In the genomic region with DNA sequence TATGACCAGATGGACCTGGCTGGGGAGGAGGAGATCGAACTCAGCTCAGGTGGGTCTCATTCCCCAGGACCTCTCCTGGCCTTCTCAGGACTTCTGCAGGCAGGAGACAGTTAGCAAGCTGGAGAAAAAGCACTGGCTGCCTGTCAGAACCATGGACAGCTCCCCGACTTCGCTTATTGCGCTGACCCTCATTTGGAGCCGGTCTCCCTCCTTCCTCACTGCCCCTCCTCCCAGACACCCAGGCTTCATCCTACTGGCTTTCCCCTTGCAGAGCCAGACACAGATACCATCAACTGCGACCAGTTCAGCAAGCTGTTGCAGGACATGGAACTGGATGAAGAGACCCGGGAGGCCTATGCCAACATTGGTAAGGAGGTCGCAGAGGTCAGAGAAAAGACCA, we compare ENCODE assay signal across 8 mouse cellular contexts. TPM values are rescaled to one million over a fixed set of nuclear protein-coding genes. Genes with fewer than 3 reads are reported as not detected.
DNase-seq lines count a peak whose midpoint lies in the region; ATAC-seq and TF ChIP-seq lines count a peak whose summit lies in the region.

No protein-coding gene starts in this region.

- H3K4me2 ChIP-seq in lung, embryonic 14.5 days = no peak overlapping the region

- intact Hi-C loops in heart, postnatal 14 days (cut with DNase I) = no loop called here

- no peak for TF ChIP-seq CTCF in MEL (IDR thresholded peaks at IDR 0.05 in 2 of 3, conservative IDR thresholded peaks at IDR 0.05 in 1 of 3; ENCODE audit: control insufficient read depth in 1 of 3, insufficient read depth in 1 of 3, low read depth in 2 of 3, low read length in 3 of 3, poor library complexity in 1 of 3, severe bottlenecking in 1 of 3)
- no peak for TF ChIP-seq CTCF in lung, embryonic 14.5 days (IDR thresholded peaks at IDR 0.05; ENCODE audit: low read depth)

- H3K27me3 ChIP-seq in MEL (ENCODE audit: control insufficient read depth in 1 of 2, insufficient read depth in 2 of 2, low read length in 2 of 2) = peaks cover 0 to 4% of the 10 kb centered on the region in 2 experiments; a peak in 2 of 4 replicates
- no peaks in the 10 kb centered on the region; the same call in 1 of the 2 replicates for H3K27me3 ChIP-seq in lung, embryonic 14.5 days (ENCODE audit: insufficient read depth, low read length)

- H3K9ac ChIP-seq in MEL (ENCODE audit: control insufficient read depth, low read depth, low read length, poor library complexity, severe bottlenecking) = no peak overlapping the region
- H3K9ac ChIP-seq in lung, embryonic 14.5 days = no peak overlapping the region

- no peaks in the 10 kb centered on the region for H3K4me1 ChIP-seq in MEL (ENCODE audit: control insufficient read depth in 1 of 2, insufficient read depth in 2 of 2, low read length in 2 of 2)
- H3K4me1 ChIP-seq in lung, embryonic 14.5 days (ENCODE audit: insufficient read depth) = no peaks in the 10 kb centered on the region

- no peak for TF ChIP-seq RAD21 in MEL (IDR thresholded peaks at IDR 0.05; ENCODE audit: low read depth, low read length)

- peak; percentile 45 to 62 for DNase-seq in heart, postnatal 14 days
- no peak for DNase-seq in heart, adult 8-10 months (ENCODE audit: low spot score)
- DNase-seq in MEL (ENCODE audit: low read depth, low spot score) = peak; percentile 53
- peak; percentile 82 for DNase-seq in embryo, embryonic 11 days
- peak; percentile 92 for DNase-seq in lung, embryonic 14.5 days
- DNase-seq in thymus, postnatal 25 days = peak; percentile 27

- H3K27ac ChIP-seq in MEL (ENCODE audit: control insufficient read depth, low read depth, low read length) = no peak overlapping the region
- H3K27ac ChIP-seq in lung, embryonic 14.5 days (ENCODE audit: low read depth) = no peak overlapping the region

- no peaks in the 10 kb centered on the region for H3K79me2 ChIP-seq in MEL (ENCODE audit: control insufficient read depth, insufficient read depth, low read length, poor library complexity)

- H3K9me3 ChIP-seq in MEL (replicated peaks; ENCODE audit: insufficient read depth, low read length) = no peaks in the 10 kb centered on the region
- no peaks in the 10 kb centered on the region for H3K9me3 ChIP-seq in lung, embryonic 14.5 days (ENCODE audit: low read depth, low read length)

- no peak for TF ChIP-seq EP300 in MEL (IDR thresholded peaks at IDR 0.05; ENCODE audit: low read depth in 1 of 2, low read length in 2 of 2)

- H3K36me3 ChIP-seq in MEL (ENCODE audit: control insufficient read depth in 1 of 2, insufficient read depth in 2 of 2, low read length in 2 of 2) = no peaks in the 10 kb centered on the region
- no peaks in the 10 kb centered on the region for H3K36me3 ChIP-seq in lung, embryonic 14.5 days (ENCODE audit: insufficient read depth)

- WGBS in lung, embryonic 14.5 days = 11% methylated on average over 8 of the region's 8 CpGs

- no peak for TF ChIP-seq POLR2A in MEL (IDR thresholded peaks at IDR 0.05; ENCODE audit: control insufficient read depth in 1 of 2, insufficient read depth in 1 of 2, low read depth in 1 of 2, low read length in 2 of 2, poor library complexity in 1 of 2)

- no peak overlapping the region for H3K4me3 ChIP-seq in MEL (ENCODE audit: control insufficient read depth in 1 of 2, insufficient read depth in 1 of 2, low read depth in 2 of 2, low read length in 2 of 2)
- no peak overlapping the region for H3K4me3 ChIP-seq in lung, embryonic 14.5 days (ENCODE audit: low read depth, low read length)

- no peak for ATAC-seq in lung, embryonic 14.5 days (ENCODE audit: insufficient read depth)
- no peak for ATAC-seq in cerebellum, adult (ENCODE audit: insufficient number of reproducible peaks, low FRiP score, low TSS enrichment)
- ATAC-seq in erythroblast, adult 5-6 weeks (replicated peaks; ENCODE audit: low FRiP score, poor library complexity, severe bottlenecking) = no peak

TF ChIP-seq in MEL, 35 proteins besides CTCF, POLR2A, EP300 and RAD21:
- no peak for TF ChIP-seq MEF2A (IDR thresholded peaks at IDR 0.05; ENCODE audit: extremely low read depth, insufficient replicate concordance, low read depth, low read length, poor library complexity, severe bottlenecking)
- no peak for TF ChIP-seq NELFE (IDR thresholded peaks at IDR 0.05; ENCODE audit: low read depth, low read length)
- no peak for TF ChIP-seq MAX (IDR thresholded peaks at IDR 0.05; ENCODE audit: low read length)
- TF ChIP-seq TBP (IDR thresholded peaks at IDR 0.05; ENCODE audit: low read depth, low read length) = no peak
- TF ChIP-seq NRF1 (IDR thresholded peaks at IDR 0.05; ENCODE audit: insufficient read depth, low read depth, low read length, poor library complexity, severe bottlenecking) = no peak
- no peak for TF ChIP-seq MYB (IDR thresholded peaks at IDR 0.05; ENCODE audit: low read depth, low read length)
- TF ChIP-seq UBTF (IDR thresholded peaks at IDR 0.05; ENCODE audit: borderline replicate concordance, insufficient read depth, low read depth, low read length) = no peak
- no peak for TF ChIP-seq E2F4 (IDR thresholded peaks at IDR 0.05; ENCODE audit: borderline replicate concordance, low read depth, low read length)
- no peak for TF ChIP-seq CHD1 (IDR thresholded peaks at IDR 0.05; ENCODE audit: low read depth, low read length)
- no peak for TF ChIP-seq ZMIZ1 (IDR thresholded peaks at IDR 0.05; ENCODE audit: low read depth, low read length)
- no peak for TF ChIP-seq ETS1 (IDR thresholded peaks at IDR 0.05; ENCODE audit: low read depth, low read length)
- TF ChIP-seq USF1 (IDR thresholded peaks at IDR 0.05; ENCODE audit: low read depth, low read length) = no peak
- no peak for TF ChIP-seq POLR2AphosphoS5 (IDR thresholded peaks at IDR 0.05; ENCODE audit: borderline replicate concordance, low read depth, low read length)

RNA-seq across cellular contexts. Expression of gene Ciita, which starts 22.0 kb away (rescaled TPM):
- total RNA-seq in heart, postnatal 14 days (2021) = under 1 TPM; 0.29 to 0.66 TPM
- total RNA-seq in heart, adult 8-10 months (2022) = under 1 TPM; 0.35 to 0.92 (median 0.67) TPM
- not detected in 2 replicates for total RNA-seq in MEL (2012; rRNA removed)
- polyA plus RNA-seq in MEL (2012; ENCODE audit: insufficient read depth in 1 of 2, insufficient read length in 2 of 2, low read depth in 1 of 2, low replicate concordance in 2 of 2, missing spikeins in 1 of 2) = under 1 TPM in 1 of 2 experiments, not detected in 1; 0.04 TPM
- 0.25 and 0.51 TPM in 2 replicates for polyA plus RNA-seq in lung, embryonic 14.5 days (2014; fragmentation: Nextera tagmentation; extraction: Ambion mirVana)
- 1.0 TPM in 1 of 2 replicates, not detected in the other for total RNA-seq in erythroblast, adult 5-6 weeks (2015; ENCODE audit: low replicate concordance)
- total RNA-seq in erythroblast, adult 5-6 weeks (2017; ENCODE audit: low replicate concordance) = 0.70 and 2.7 TPM in 2 replicates

RNA-seq across cellular contexts. Expression of gene Dexi, which starts 41.0 kb away (rescaled TPM):
- 10 to 100 TPM; 29.4 to 32.5 TPM for total RNA-seq in heart, postnatal 14 days (2021)
- total RNA-seq in heart, adult 8-10 months (2022) = 10 to 100 TPM; 36.4 to 38.7 (median 37.3) TPM
- 8.1 and 9.3 TPM in 2 replicates for total RNA-seq in MEL (2012; rRNA removed)
- polyA plus RNA-seq in MEL (2012; ENCODE audit: insufficient read depth in 1 of 2, insufficient read length in 2 of 2, low read depth in 1 of 2, low replicate concordance in 2 of 2, missing spikeins in 1 of 2) = 10 to 100 TPM in 1 of 2 experiments, not detected in 1; 17.8 TPM
- 29.0 and 32.2 TPM in 2 replicates for polyA plus RNA-seq in lung, embryonic 14.5 days (2014; fragmentation: Nextera tagmentation; extraction: Ambion mirVana)
- 2.5 TPM in 1 of 2 replicates, not detected in the other for total RNA-seq in erythroblast, adult 5-6 weeks (2015; ENCODE audit: low replicate concordance)
- total RNA-seq in erythroblast, adult 5-6 weeks (2017; ENCODE audit: low replicate concordance) = 1.4 TPM in 1 of 2 replicates, not detected in the other

RNA-seq across cellular contexts. Expression of gene Clec16a, which starts 43.3 kb away (rescaled TPM):
- 10 to 100 TPM; 46.0 to 50.7 TPM for total RNA-seq in heart, postnatal 14 days (2021)
- total RNA-seq in heart, adult 8-10 months (2022) = 10 to 100 TPM; 54.8 to 71.3 (median 63.2) TPM
- total RNA-seq in MEL (2012; rRNA removed) = 10.4 TPM in 2 replicates
- polyA plus RNA-seq in MEL (2012; ENCODE audit: insufficient read depth in 1 of 2, insufficient read length in 2 of 2, low read depth in 1 of 2, low replicate concordance in 2 of 2, missing spikeins in 1 of 2) = 10 to 100 TPM; 22.1 to 49.3 TPM
- polyA plus RNA-seq in lung, embryonic 14.5 days (2014; fragmentation: Nextera tagmentation; extraction: Ambion mirVana) = 26.8 and 27.4 TPM in 2 replicates
- total RNA-seq in erythroblast, adult 5-6 weeks (2015; ENCODE audit: low replicate concordance) = 4.0 and 6.9 TPM in 2 replicates
- total RNA-seq in erythroblast, adult 5-6 weeks (2017; ENCODE audit: low replicate concordance) = 4.6 and 5.4 TPM in 2 replicates

RNA-seq across cellular contexts. Expression of gene Tvp23a, which starts 54.7 kb away (rescaled TPM):
- total RNA-seq in heart, postnatal 14 days (2021) = under 1 TPM; 0.29 to 0.41 TPM
- under 1 TPM in 3 of 4 experiments, not detected in 1; 0.16 to 0.66 (median 0.28) TPM for total RNA-seq in heart, adult 8-10 months (2022)
- 0.03 and 0.31 TPM in 2 replicates for total RNA-seq in MEL (2012; rRNA removed)
- polyA plus RNA-seq in MEL (2012; ENCODE audit: insufficient read depth in 1 of 2, insufficient read length in 2 of 2, low read depth in 1 of 2, low replicate concordance in 2 of 2, missing spikeins in 1 of 2) = under 1 TPM in 1 of 2 experiments, not detected in 1; 0.81 TPM
- 11.0 and 11.4 TPM in 2 replicates for polyA plus RNA-seq in lung, embryonic 14.5 days (2014; fragmentation: Nextera tagmentation; extraction: Ambion mirVana)
- total RNA-seq in erythroblast, adult 5-6 weeks (2015; ENCODE audit: low replicate concordance) = not detected in 2 replicates
- total RNA-seq in erythroblast, adult 5-6 weeks (2017; ENCODE audit: low replicate concordance) = not detected in 2 replicates
